ENCODE assay signal across 9 mouse cellular contexts in the genomic region with DNA sequence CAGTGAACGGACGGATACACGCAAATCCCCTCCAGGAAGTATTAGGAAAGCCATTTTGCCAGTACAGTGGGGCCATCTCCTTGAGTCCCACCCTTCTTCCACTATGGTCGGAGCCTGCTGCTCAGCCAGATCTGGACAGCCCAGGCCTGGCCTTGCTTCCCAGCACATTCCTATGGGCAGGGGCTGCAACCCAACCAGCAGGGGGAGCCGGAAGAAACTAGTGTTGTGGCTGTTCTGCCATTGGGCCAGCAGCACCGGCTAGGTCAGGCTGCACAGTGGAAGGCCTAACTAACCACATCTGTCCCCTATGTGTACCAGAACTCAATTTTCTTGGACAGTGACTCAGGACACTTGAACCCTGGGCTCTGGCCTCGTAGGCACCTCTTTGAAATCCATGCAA. TPM values are rescaled to one million over a fixed set of nuclear protein-coding genes. Genes with fewer than 3 reads are reported as not detected.
DNase-seq lines count a peak whose midpoint lies in the region; ATAC-seq and TF ChIP-seq lines count a peak whose summit lies in the region.
"Had no signal": no experiment of that assay in that cellular context is flagged by ENCODE, and none has a peak within 500 bp of the region (broad histone marks: within the 10 kb centered on the region; RNA-seq: fewer than 3 reads in every experiment).

No protein-coding gene starts in this region.

- no peak overlapping the region for H3K9ac ChIP-seq in kidney, embryonic 15.5 days
- no peak overlapping the region for H3K9ac ChIP-seq in ES-Bruce4 (ENCODE audit: low read depth, poor library complexity, severe bottlenecking)
- H3K9ac ChIP-seq in kidney, postnatal 0 days (ENCODE audit: low read depth, low read length): no peak overlapping the region
- H3K9ac ChIP-seq: limb, embryonic 12.5 days had no signal

- H3K4me2 ChIP-seq in kidney, embryonic 15.5 days: no peak overlapping the region
- no peak overlapping the region for H3K4me2 ChIP-seq in kidney, postnatal 0 days (ENCODE audit: low read length)
- H3K4me2 ChIP-seq: limb, embryonic 12.5 days had no signal

- intact Hi-C loops in left cerebral cortex, postnatal 14 days (cut with DNase I): no loop called here

- no peaks in the 10 kb centered on the region for H3K27me3 ChIP-seq in kidney, embryonic 15.5 days
- no peaks in the 10 kb centered on the region for H3K27me3 ChIP-seq in ES-Bruce4 (ENCODE audit: control insufficient read depth, insufficient read depth, low read length, poor library complexity, severe bottlenecking)
- no peaks in the 10 kb centered on the region for H3K27me3 ChIP-seq in kidney, postnatal 0 days (ENCODE audit: insufficient read depth, low read length)
- H3K27me3 ChIP-seq in splenic B cell, adult 2 months (ENCODE audit: control insufficient read depth, insufficient read depth, low read length, poor library complexity, severe bottlenecking): no peaks in the 10 kb centered on the region
- H3K27me3 ChIP-seq: limb, embryonic 12.5 days had no signal

- peak; percentile 56 for TF ChIP-seq CTCF in ES-Bruce4 (IDR thresholded peaks at IDR 0.05; ENCODE audit: low read depth, low read length)
- peak; percentile 65 for TF ChIP-seq CTCF in kidney, postnatal 0 days (IDR thresholded peaks at IDR 0.05; ENCODE audit: low read depth)

- WGBS in kidney, embryonic 15.5 days: 77% methylated on average over 7 of the region's 7 CpGs
- 79% methylated on average over 7 of the region's 7 CpGs for WGBS in kidney, postnatal 0 days

- no peak overlapping the region for H3K27ac ChIP-seq in kidney, embryonic 15.5 days
- no peak overlapping the region for H3K27ac ChIP-seq in ES-Bruce4 (ENCODE audit: insufficient read depth, low read length)
- H3K27ac ChIP-seq in brown adipose tissue, adult 24 weeks (replicated peaks; ENCODE audit: low read depth, low read length): peak overlapping the region; percentile 17; the same call in 1 of the 2 replicates
- H3K27ac ChIP-seq in kidney, postnatal 0 days: no peak overlapping the region
- H3K27ac ChIP-seq: limb, embryonic 12.5 days had no signal

- no peaks in the 10 kb centered on the region for H3K9me3 ChIP-seq in kidney, embryonic 15.5 days (replicated peaks)
- no peaks in the 10 kb centered on the region for H3K9me3 ChIP-seq in ES-Bruce4 (replicated peaks; ENCODE audit: control insufficient read depth, insufficient read depth, low read length, poor library complexity, severe bottlenecking)
- no peaks in the 10 kb centered on the region for H3K9me3 ChIP-seq in kidney, postnatal 0 days (replicated peaks; ENCODE audit: low read length)
- H3K9me3 ChIP-seq: limb, embryonic 12.5 days had no signal

- no peaks in the 10 kb centered on the region for H3K36me3 ChIP-seq in kidney, embryonic 15.5 days
- H3K36me3 ChIP-seq in ES-Bruce4 (ENCODE audit: control insufficient read depth, insufficient read depth, low read length, poor library complexity, severe bottlenecking): no peaks in the 10 kb centered on the region
- H3K36me3 ChIP-seq in kidney, postnatal 0 days (ENCODE audit: insufficient read depth, low read length): no peaks in the 10 kb centered on the region
- no peaks in the 10 kb centered on the region for H3K36me3 ChIP-seq in splenic B cell, adult 2 months (ENCODE audit: control insufficient read depth, insufficient read depth, low read length, poor library complexity, severe bottlenecking)
- H3K36me3 ChIP-seq: limb, embryonic 12.5 days had no signal

- DNase-seq in kidney, adult 18-20 months: peak; percentile 61
- no peak for DNase-seq in kidney, postnatal 0 days (ENCODE audit: low spot score)
- DNase-seq in splenic B cell, adult 2 months (ENCODE audit: low read depth, low spot score): peak; percentile 19
- DNase-seq in left cerebral cortex, postnatal 14 days (ENCODE audit: low spot score in 2 of 2): no peak

- peaks cover 40% of the 10 kb centered on the region for H3K4me1 ChIP-seq in kidney, embryonic 15.5 days
- H3K4me1 ChIP-seq in ES-Bruce4 (ENCODE audit: control insufficient read depth, insufficient read depth, low read length): no peaks in the 10 kb centered on the region
- H3K4me1 ChIP-seq in brown adipose tissue, adult 24 weeks (ENCODE audit: control insufficient read depth, insufficient read depth, insufficient read length, low read length): peaks cover 29% of the 10 kb centered on the region
- H3K4me1 ChIP-seq in kidney, postnatal 0 days (replicated peaks; ENCODE audit: insufficient read depth, low read length): peaks cover 20% of the 10 kb centered on the region

- no peak overlapping the region for H3K4me3 ChIP-seq in kidney, embryonic 15.5 days (replicated peaks)
- no peak overlapping the region for H3K4me3 ChIP-seq in ES-Bruce4 (ENCODE audit: low read depth, low read length)
- H3K4me3 ChIP-seq in brown adipose tissue, adult 24 weeks (ENCODE audit: insufficient read depth, low read depth, low read length): no peak overlapping the region
- no peak overlapping the region for H3K4me3 ChIP-seq in kidney, postnatal 0 days (replicated peaks; ENCODE audit: low read depth, low read length)
- H3K4me3 ChIP-seq: limb, embryonic 12.5 days had no signal

- no peak for TF ChIP-seq POLR2A in ES-Bruce4 (IDR thresholded peaks at IDR 0.05; ENCODE audit: insufficient read depth, low read length)

- TF ChIP-seq EP300 in ES-Bruce4 (IDR thresholded peaks at IDR 0.05; ENCODE audit: insufficient read depth, low read depth, low read length): no peak

- no peak for ATAC-seq in kidney, embryonic 15.5 days (replicated peaks; ENCODE audit: low FRiP score)
- no peak for ATAC-seq in kidney, postnatal 0 days (replicated peaks; ENCODE audit: low FRiP score, low read depth)
- ATAC-seq in cerebellum, adult (ENCODE audit: insufficient number of reproducible peaks, low FRiP score, low TSS enrichment): no peak

RNA-seq across cellular contexts. Expression of a gene that starts 30.6 kb away (rescaled TPM):
- polyA plus RNA-seq in kidney, embryonic 15.5 days (2015; fragmentation: Nextera tagmentation; extraction: Ambion mirVana): 35.0 and 40.9 TPM in 2 replicates
- polyA plus RNA-seq in ES-Bruce4 (2011; ENCODE audit: insufficient read depth, insufficient read length, low read depth, missing spikeins): 5.6 and 7.4 TPM in 2 replicates
- polyA plus RNA-seq in brown adipose tissue, adult 24 weeks (2012; ENCODE audit: insufficient read depth, insufficient read length, missing spikeins): 32.8 and 34.1 TPM in 2 replicates
- 36.9 and 41.1 TPM in 2 replicates for polyA plus RNA-seq in kidney, postnatal 0 days (2015; fragmentation: Nextera tagmentation; extraction: Ambion mirVana)
- total RNA-seq in left cerebral cortex, postnatal 14 days (2021): 1 to 10 TPM; 3.1 to 3.6 TPM

RNA-seq across cellular contexts. Expression of a gene that starts 53.8 kb away (rescaled TPM):
- 11.2 and 14.0 TPM in 2 replicates for polyA plus RNA-seq in kidney, embryonic 15.5 days (2015; fragmentation: Nextera tagmentation; extraction: Ambion mirVana)
- 29.1 and 29.8 TPM in 2 replicates for polyA plus RNA-seq in ES-Bruce4 (2011; ENCODE audit: insufficient read depth, insufficient read length, low read depth, missing spikeins)
- polyA plus RNA-seq in brown adipose tissue, adult 24 weeks (2012; ENCODE audit: insufficient read depth, insufficient read length, missing spikeins): 3.6 and 17.9 TPM in 2 replicates
- polyA plus RNA-seq in kidney, postnatal 0 days (2015; fragmentation: Nextera tagmentation; extraction: Ambion mirVana): 6.6 and 6.9 TPM in 2 replicates
- total RNA-seq in left cerebral cortex, postnatal 14 days (2021): 100 to 1,000 TPM; 156 to 159 TPM

Comparison
In these comparisons a context has a peak if more than half of its experiments do, and no peak if none do; other contexts are left out.
1. DNase-seq: peak in kidney, adult 18-20 months (single experiment) and splenic B cell, adult 2 months (single experiment); none in kidney, postnatal 0 days (single experiment) and left cerebral cortex, postnatal 14 days (0 of 2).